Mouse (Mus musculus) lung, postnatal 0 days (tissue): ENCODE measurements at regions not wholly inside any gene's neighbourhood (a gene's known extent, or its start where the extent isn't known, plus 50 kb on each side); places are given as distances from the start of the nearest gene placed in this dataset.

Experiments
- ATAC-seq: fragments of 200-750 bp; cut with Nextera tagmentation; 2 replicates; pipeline ENCODE4 v1.8.0; 2017; ENCODE audit warnings: moderate library complexity
- DNase-seq: peaks from one replicate; pipeline ENCODE4 v3.0.0-alpha.2; 2016; ENCODE audit warnings: low spot score
- H3K27ac ChIP-seq: fragments of 300-500 bp; sonication (generic); 2 replicates; pipeline ENCODE4 v1.5.1; 2014; ENCODE audit warnings: antibody characterized with exemption, mild to moderate bottlenecking, low read length, mixed read lengths
- H3K27me3 ChIP-seq: fragments of 300-500 bp; sonication (generic); replicated peaks from 2 replicates; pipeline ENCODE4 v1.6.1; 2014; ENCODE audit warnings: low read length, mixed read lengths; ENCODE audit not compliant: insufficient read depth
- H3K36me3 ChIP-seq: fragments of 300-500 bp; sonication (generic); 2 replicates; pipeline ENCODE4 v1.6.1; 2014; ENCODE audit warnings: low read length, mixed read lengths; ENCODE audit not compliant: insufficient read depth
- H3K4me1 ChIP-seq: fragments of 300-500 bp; sonication (generic); 2 replicates; pipeline ENCODE4 v1.6.1; 2014; ENCODE audit warnings: antibody characterized with exemption, low read depth, low read length, mixed read lengths; ENCODE audit not compliant: insufficient read depth
- H3K4me2 ChIP-seq: fragments of 300-500 bp; sonication (generic); replicated peaks from 2 replicates; pipeline ENCODE4 v1.6.1; 2014; ENCODE audit warnings: low read depth, mild to moderate bottlenecking, low read length, moderate library complexity, mixed read lengths
- H3K4me3 ChIP-seq: fragments of 300-500 bp; sonication (generic); 2 replicates; pipeline ENCODE4 v1.5.1; 2014; ENCODE audit warnings: low read depth, low read length
- H3K9ac ChIP-seq: fragments of 300-500 bp; sonication (generic); replicated peaks from 2 replicates; pipeline ENCODE4 v1.6.1; 2014; ENCODE audit warnings: low read depth, mild to moderate bottlenecking
- H3K9me3 ChIP-seq: fragments of 300-500 bp; sonication (generic); 2 replicates; pipeline ENCODE4 v1.6.1; 2016; ENCODE audit warnings: low read length, mixed read lengths
- CTCF ChIP-seq: IDR thresholded peaks from 2 replicates; pipeline ENCODE4 v1.5.1; 2016; ENCODE audit warnings: antibody characterized with exemption, mild to moderate bottlenecking
- EP300 ChIP-seq: IDR thresholded peaks from 2 replicates; pipeline ENCODE4 v1.6.1; 2016; ENCODE audit warnings: antibody characterized with exemption, mild to moderate bottlenecking, control low read depth
- WGBS: fragments of 180-500 bp; shearing (Covaris S2); extraction: QIAGEN DNeasy Blood & Tissue Kit; methylation state at CpG from one replicate; pipeline ENCODE4 v1.1.7; 2014; 5-methylcytosine and 5-hydroxymethylcytosine counted together

DNA sequence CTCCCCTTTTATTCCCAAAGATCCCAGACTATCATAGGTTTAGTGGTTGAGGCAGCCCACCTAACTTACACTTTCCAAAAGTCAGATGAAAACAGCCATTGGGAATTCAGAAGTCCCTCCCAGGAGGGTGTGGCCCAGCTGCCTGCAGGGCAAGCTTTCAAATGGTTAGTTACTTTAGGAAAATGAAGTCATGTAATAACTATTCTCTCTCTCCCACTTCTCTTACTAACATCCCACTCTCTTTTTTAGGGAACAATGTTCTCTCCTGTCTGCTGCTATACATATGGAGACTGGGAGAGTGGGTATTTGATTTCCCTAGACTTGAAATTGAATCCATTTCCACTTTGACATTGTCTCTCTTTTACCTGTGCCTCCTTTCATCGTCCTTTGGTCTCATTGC is 55.0 kb downstream of the Zfp648 start:
- Histone ChIP-seq H3K27ac (no peak overlapping the region), H3K4me1 (no peaks in the 10 kb centered on the region), H3K27me3 (no peaks in the 10 kb centered on the region), H3K36me3 (no peaks in the 10 kb centered on the region), H3K9ac (no peak overlapping the region), H3K4me2 (no peak overlapping the region), H3K9me3 (no peaks in the 10 kb centered on the region), H3K4me3 (no peak overlapping the region)
- TF ChIP-seq CTCF (no peak), EP300 (no peak)
- ATAC-seq, result no peak
- DNase-seq, result no peak
- WGBS, result 69% methylated on average over 1 of the region's 1 CpGs

DNA sequence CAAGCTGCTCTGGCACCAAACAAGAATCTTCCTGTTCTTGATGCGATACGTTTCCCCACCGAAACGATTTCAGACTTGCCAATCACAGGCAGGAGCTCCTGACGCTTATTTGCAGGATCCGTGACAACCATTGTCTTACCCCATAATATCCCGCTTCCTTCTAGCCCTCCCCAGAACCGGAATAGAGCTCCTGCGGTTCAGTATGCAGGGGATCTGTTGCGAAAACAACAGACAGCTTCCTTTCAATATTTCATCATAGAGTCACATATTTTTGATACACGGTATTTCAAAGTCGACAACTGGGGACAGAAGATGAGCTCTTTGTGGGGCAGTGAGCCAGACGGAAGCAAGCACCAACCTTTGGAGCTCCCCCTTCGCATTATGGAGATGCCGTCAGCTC is 55.8 kb downstream of the Zfp648 start:
- TF ChIP-seq CTCF, result no peak
- TF ChIP-seq EP300, result no peak
- no peaks in the 10 kb centered on the region for H3K36me3 ChIP-seq
- H3K4me2 ChIP-seq, result no peak overlapping the region
- ATAC-seq (no peak), DNase-seq (peak; percentile 31)
- H3K4me1 ChIP-seq, result no peaks in the 10 kb centered on the region
- WGBS, result 78% methylated on average over 15 of the region's 15 CpGs
- H3K9me3 ChIP-seq, result no peaks in the 10 kb centered on the region
- H3K27ac ChIP-seq, result no peak overlapping the region
- H3K9ac ChIP-seq, result no peak overlapping the region
- H3K27me3 ChIP-seq, result no peaks in the 10 kb centered on the region
- no peak overlapping the region for H3K4me3 ChIP-seq

DNA sequence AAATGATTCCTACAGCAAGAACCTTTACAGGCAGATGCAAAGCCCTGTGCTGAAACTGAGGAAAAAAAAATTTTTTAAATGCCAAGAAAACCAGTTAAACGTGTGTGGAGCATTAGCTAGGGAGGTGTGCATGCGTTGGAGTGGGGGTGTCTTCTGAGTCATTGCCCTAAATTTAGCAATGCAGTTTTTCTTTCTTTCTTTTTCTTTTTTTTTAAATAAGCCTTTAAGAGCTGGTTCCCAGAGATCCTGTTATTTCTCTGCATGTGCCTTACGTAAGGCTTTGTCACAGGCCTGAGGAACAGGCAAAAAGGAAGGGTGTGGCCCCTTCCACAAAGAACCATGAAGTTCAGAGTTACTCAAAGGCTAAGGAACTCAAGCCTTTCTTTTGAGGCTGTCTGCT is 57.5 kb downstream of the Zfp648 start:
- H3K9ac ChIP-seq, result no peak overlapping the region
- no peak overlapping the region for H3K4me2 ChIP-seq
- WGBS, result 42% methylated on average over 3 of the region's 3 CpGs
- DNase-seq (peak; percentile 60), ATAC-seq (peak; percentile 62)
- TF ChIP-seq CTCF, result no peak
- TF ChIP-seq EP300, result no peak
- no peak overlapping the region for H3K4me3 ChIP-seq
- H3K36me3 ChIP-seq, result no peaks in the 10 kb centered on the region
- no peaks in the 10 kb centered on the region for H3K4me1 ChIP-seq
- no peak overlapping the region for H3K27ac ChIP-seq
- no peaks in the 10 kb centered on the region for H3K27me3 ChIP-seq
- no peaks in the 10 kb centered on the region for H3K9me3 ChIP-seq

DNA sequence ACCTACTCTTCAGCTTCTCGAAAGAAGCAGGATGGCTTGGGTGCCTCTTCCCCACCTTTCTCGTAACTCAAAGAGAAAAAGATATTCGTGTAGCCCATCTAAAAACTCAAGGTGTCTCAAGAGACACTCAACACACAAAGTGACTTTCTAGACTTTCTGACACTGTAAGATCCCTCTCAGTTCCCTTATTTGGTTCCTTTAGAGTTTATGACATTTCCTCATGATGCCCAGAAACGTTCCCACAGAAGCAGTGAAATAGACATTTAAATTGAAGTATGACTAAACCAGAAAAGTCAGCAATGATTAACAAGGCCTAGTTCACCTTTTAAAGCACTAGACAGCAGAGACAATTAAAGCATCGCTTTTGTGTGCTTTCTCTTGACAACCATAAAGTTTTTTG is 59.4 kb downstream of the Zfp648 start:
- no peaks in the 10 kb centered on the region for H3K9me3 ChIP-seq

DNA sequence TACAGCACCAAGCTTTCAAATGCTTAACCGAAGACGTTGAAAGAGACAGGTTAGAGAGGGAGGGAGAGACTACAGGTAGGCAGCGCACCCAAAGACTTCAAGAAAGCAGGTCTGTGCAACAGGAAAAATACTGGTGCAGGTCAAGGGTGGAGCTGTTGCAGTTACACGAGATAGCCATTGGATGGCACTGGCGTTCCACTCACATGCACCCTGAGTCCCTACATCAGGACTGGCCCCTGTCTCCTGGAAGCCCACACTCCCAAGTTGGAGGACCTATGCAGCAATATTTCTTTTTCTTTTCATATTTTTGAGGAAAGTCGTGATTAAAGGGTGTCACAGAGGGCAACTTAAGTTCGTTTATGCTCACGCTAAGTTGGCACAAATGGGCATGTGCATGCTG is 80.5 kb downstream of the Zfp648 start:
- ATAC-seq (no peak), DNase-seq (peak; percentile 51)
- no peaks in the 10 kb centered on the region for H3K27me3 ChIP-seq
- no peaks in the 10 kb centered on the region for H3K9me3 ChIP-seq
- TF ChIP-seq EP300, result no peak
- TF ChIP-seq CTCF, result peak; percentile 92
- no peak overlapping the region for H3K4me3 ChIP-seq
- 18% methylated on average over 8 of the region's 8 CpGs for WGBS
- no peak overlapping the region for H3K4me2 ChIP-seq
- H3K9ac ChIP-seq, result no peak overlapping the region
- no peak overlapping the region for H3K27ac ChIP-seq
- H3K4me1 ChIP-seq, result no peaks in the 10 kb centered on the region
- H3K36me3 ChIP-seq, result no peaks in the 10 kb centered on the region

More for the DNA sequence above, 59.4 kb downstream of the Zfp648 start:
- WGBS, result 78% methylated on average over 5 of the region's 5 CpGs
- Histone ChIP-seq H3K4me1 (no peaks in the 10 kb centered on the region), H3K9ac (no peak overlapping the region), H3K27me3 (no peaks in the 10 kb centered on the region), H3K36me3 (no peaks in the 10 kb centered on the region), H3K27ac (no peak overlapping the region), H3K4me2 (no peak overlapping the region), H3K4me3 (no peak overlapping the region)
- DNase-seq (no peak), ATAC-seq (no peak)
- TF ChIP-seq CTCF, result no peak
- no peak for TF ChIP-seq EP300

DNA sequence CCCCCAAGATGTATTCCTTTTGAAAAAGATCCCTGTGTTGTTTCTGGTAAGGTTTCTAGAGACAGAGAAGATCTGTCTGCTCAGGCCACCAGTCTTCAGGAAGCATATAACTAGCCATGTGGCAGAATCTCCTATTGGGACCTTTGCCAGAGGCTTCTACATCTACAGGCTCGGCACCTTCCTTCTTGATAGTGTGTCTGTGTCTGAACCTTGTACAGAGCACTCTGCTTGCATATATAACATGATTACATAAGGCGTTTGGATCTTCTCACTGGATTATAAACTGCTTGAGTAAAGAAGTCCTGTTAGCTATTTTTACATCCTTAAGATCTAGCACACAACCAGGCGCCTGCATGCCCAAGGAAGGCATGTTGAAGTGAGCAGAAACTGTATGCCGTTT is 85.1 kb downstream of the Zfp648 start:
- Histone ChIP-seq H3K9ac (no peak overlapping the region), H3K27me3 (no peaks in the 10 kb centered on the region), H3K36me3 (no peaks in the 10 kb centered on the region), H3K27ac (no peak overlapping the region), H3K9me3 (no peaks in the 10 kb centered on the region), H3K4me1 (no peaks in the 10 kb centered on the region), H3K4me3 (no peak overlapping the region), H3K4me2 (no peak overlapping the region)
- TF ChIP-seq EP300 (no peak), CTCF (no peak)
- WGBS, result 72% methylated on average over 4 of the region's 4 CpGs
- DNase-seq (no peak), ATAC-seq (no peak)

DNA sequence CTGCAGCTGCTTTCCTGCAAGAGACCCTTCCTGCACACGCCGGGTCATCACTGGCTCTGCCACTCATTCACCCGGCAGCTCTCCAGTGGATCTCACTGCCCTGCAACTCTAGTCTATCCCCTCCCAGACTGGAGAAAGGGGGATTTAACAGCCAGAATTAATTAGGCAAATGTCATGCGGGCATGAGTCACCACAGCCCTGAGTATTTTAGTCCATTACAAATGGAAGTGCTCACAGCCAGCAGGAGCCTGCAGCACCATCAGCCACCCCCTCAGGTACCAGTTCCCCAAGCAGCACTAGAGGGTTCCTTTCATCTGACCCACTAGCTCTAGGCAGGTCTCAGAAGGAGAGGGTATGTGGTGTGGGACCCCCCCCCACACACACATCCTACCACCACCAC is 91.7 kb downstream of the Zfp648 start:
- no peaks in the 10 kb centered on the region for H3K4me1 ChIP-seq
- ATAC-seq (no peak), DNase-seq (no peak)
- no peak overlapping the region for H3K27ac ChIP-seq
- no peaks in the 10 kb centered on the region for H3K9me3 ChIP-seq
- 59% methylated on average over 4 of the region's 4 CpGs for WGBS
- no peak overlapping the region for H3K4me3 ChIP-seq
- no peaks in the 10 kb centered on the region for H3K27me3 ChIP-seq
- TF ChIP-seq CTCF, result no peak
- no peaks in the 10 kb centered on the region for H3K36me3 ChIP-seq
- H3K9ac ChIP-seq, result no peak overlapping the region
- H3K4me2 ChIP-seq, result no peak overlapping the region
